Mouse (Mus musculus) cerebellum, adult 2 months (tissue): ENCODE results near the gene Coro1c.

ENCODE experiments used
- CTCF ChIP-seq: fragments of 200-500 bp; IDR thresholded peaks from 2 replicates; pipeline ENCODE4 v1.5.1; 2011; ENCODE audit warnings: low read depth, mild to moderate bottlenecking, control low read depth, low read length, moderate library complexity, borderline replicate concordance; ENCODE audit not compliant: insufficient read depth
- POLR2A ChIP-seq: fragments of 200-500 bp; IDR thresholded peaks from 2 replicates; pipeline ENCODE4 v1.6.1; 2011; ENCODE audit warnings: low read length, control low read depth, borderline replicate concordance; ENCODE audit not compliant: insufficient read depth

DNA sequence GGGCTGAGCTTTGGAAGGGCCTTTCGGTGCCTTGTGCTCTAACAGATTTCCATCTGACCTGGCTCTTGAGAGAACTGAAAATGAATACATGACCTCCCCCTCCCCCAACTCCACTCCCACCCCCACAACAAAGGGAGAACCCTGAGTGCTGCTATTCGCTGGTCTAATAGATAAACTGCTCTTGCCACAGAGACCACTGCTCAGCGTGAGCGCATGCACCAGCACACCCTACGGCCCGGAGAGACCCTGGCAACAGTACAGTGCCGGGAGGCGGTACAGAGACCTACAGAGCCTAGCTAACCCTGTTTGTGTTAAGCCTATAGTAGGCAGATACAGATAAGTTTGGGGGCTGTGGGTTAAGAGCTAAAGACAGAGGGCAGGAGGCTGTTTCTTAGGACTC, 22.9 kb downstream of the Coro1c start:
- TF ChIP-seq POLR2A (no peak), CTCF (no peak)
